Comparison of ENCODE assay signal across 8 mouse cellular contexts in the genomic region with DNA sequence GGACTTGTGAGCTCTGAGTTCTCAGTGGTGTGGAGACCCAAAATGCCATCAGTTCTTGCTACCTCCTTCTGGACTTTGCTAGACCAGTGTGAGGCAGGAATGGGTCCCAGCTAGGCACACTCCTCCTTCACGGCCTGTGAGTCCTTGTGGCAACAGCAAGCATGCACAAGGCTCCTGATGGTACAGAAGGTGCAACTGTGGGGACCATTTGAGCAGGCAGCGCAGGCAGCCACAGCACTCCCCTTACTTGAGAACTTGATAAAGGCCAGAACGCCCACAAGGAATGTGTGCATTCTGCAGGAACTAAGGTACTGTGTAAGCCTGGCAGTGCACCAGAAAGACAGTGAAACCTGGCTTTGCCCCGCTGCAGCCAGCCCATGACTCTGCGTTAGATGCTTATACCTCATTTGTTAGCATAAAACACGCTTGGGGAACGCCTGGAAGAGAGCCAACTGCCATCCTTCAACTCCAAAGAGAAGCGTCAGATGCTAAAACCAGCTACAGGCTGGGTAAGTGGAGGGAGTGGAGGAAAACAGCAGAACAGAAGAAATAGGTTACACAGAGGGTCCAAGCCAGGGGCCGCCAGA. TPM values are rescaled to one million over a fixed set of nuclear protein-coding genes. Genes with fewer than 3 reads are reported as not detected.
DNase-seq lines count a peak whose midpoint lies in the region; ATAC-seq lines count a peak whose summit lies in the region.

No protein-coding gene starts in this region.

- H3K9me3 ChIP-seq in heart, embryonic 16.5 days (replicated peaks; ENCODE audit: control insufficient read depth, low read length), result no peaks in the 10 kb centered on the region
- H3K9me3 ChIP-seq in midbrain, embryonic 15.5 days, result no peaks in the 10 kb centered on the region

- peak; percentile 49 for ATAC-seq in heart, embryonic 16.5 days (replicated peaks; ENCODE audit: extremely low read depth, insufficient read depth, low FRiP score)
- no peak for ATAC-seq in midbrain, embryonic 15.5 days (replicated peaks)

- H3K36me3 ChIP-seq in heart, embryonic 16.5 days (ENCODE audit: control insufficient read depth, insufficient read depth), result no peaks in the 10 kb centered on the region
- H3K36me3 ChIP-seq in midbrain, embryonic 15.5 days (replicated peaks), result no peaks in the 10 kb centered on the region

- peak overlapping the region; percentile 89 for H3K27ac ChIP-seq in heart, embryonic 16.5 days (ENCODE audit: low read length)
- H3K27ac ChIP-seq in midbrain, embryonic 15.5 days, result no peak overlapping the region

- H3K27me3 ChIP-seq in heart, embryonic 16.5 days (ENCODE audit: control insufficient read depth, insufficient read depth, low read length), result no peaks in the 10 kb centered on the region
- H3K27me3 ChIP-seq in midbrain, embryonic 15.5 days (replicated peaks), result no peaks in the 10 kb centered on the region

- no peak for DNase-seq in heart, adult 9 months (ENCODE audit: low spot score in 2 of 2)
- peak; percentile 33 to 53 for DNase-seq in adrenal gland, postnatal 36 days
- peak; percentile 41 for DNase-seq in frontal cortex, postnatal 10 days (ENCODE audit: low spot score in 2 of 2)
- peak; percentile 80 to 88 for DNase-seq in left cerebral cortex, postnatal 14 days (ENCODE audit: low spot score in 2 of 2)
- DNase-seq in spleen, postnatal 10 days (ENCODE audit: low spot score in 2 of 2), result no peak
- DNase-seq in embryo, embryonic 10 days (ENCODE audit: low spot score), result no peak

- H3K4me2 ChIP-seq in heart, embryonic 16.5 days (ENCODE audit: low read depth, low read length), result peak overlapping the region; percentile 4; the same call in 1 of the 2 replicates
- H3K4me2 ChIP-seq in midbrain, embryonic 15.5 days, result no peak overlapping the region

- H3K4me3 ChIP-seq in heart, embryonic 16.5 days (ENCODE audit: low read length), result no peak overlapping the region
- H3K4me3 ChIP-seq in midbrain, embryonic 15.5 days, result no peak overlapping the region

- intact Hi-C loops in left cerebral cortex, postnatal 14 days (cut with DNase I), result no loop called here

- H3K4me1 ChIP-seq in heart, embryonic 16.5 days (ENCODE audit: control insufficient read depth, insufficient read depth, low read length), result peaks cover 31% of the 10 kb centered on the region
- H3K4me1 ChIP-seq in midbrain, embryonic 15.5 days, result peaks cover 2% of the 10 kb centered on the region; the same call in 1 of the 2 replicates

- 26% methylated on average over 9 of the region's 9 CpGs for WGBS in heart, embryonic 16.5 days
- 75% methylated on average over 9 of the region's 9 CpGs for WGBS in midbrain, embryonic 15.5 days

- H3K9ac ChIP-seq in heart, embryonic 16.5 days (ENCODE audit: low read length), result peak overlapping the region; percentile 56
- no peak overlapping the region for H3K9ac ChIP-seq in midbrain, embryonic 15.5 days

RNA-seq across cellular contexts. Expression of a gene that starts 19.8 kb away (rescaled TPM):
- 0.07 and 0.09 TPM in 2 replicates for polyA plus RNA-seq in heart, embryonic 16.5 days (2015; fragmentation: Nextera tagmentation; extraction: Ambion mirVana)
- total RNA-seq in adrenal gland, postnatal 36 days (2021), result under 1 TPM in 1 of 2 experiments, not detected in 1; 0.03 TPM
- total RNA-seq in left cerebral cortex, postnatal 14 days (2021), result under 1 TPM; 0.08 to 0.33 TPM
- polyA plus RNA-seq in midbrain, embryonic 15.5 days (2015; fragmentation: Nextera tagmentation; extraction: Ambion mirVana), result 0.23 and 0.34 TPM in 2 replicates

Comparison
In these comparisons a context has a peak if more than half of its experiments do, and no peak if none do; other contexts are left out.
1. DNase-seq: peak in adrenal gland, postnatal 36 days (2 of 2), frontal cortex, postnatal 10 days (2 of 2) and left cerebral cortex, postnatal 14 days (2 of 2); none in heart, adult 9 months (0 of 2), spleen, postnatal 10 days (0 of 2) and embryo, embryonic 10 days (single experiment).